ENCODE assay signal across 10 mouse cellular contexts in genomic region chr8:11262031-11262735, GRCm38 (mm10). TPM values are rescaled to one million over a fixed set of nuclear protein-coding genes. Genes with fewer than 3 reads are reported as not detected.
DNase-seq lines count a peak whose midpoint lies in the region; ATAC-seq and TF ChIP-seq lines count a peak whose summit lies in the region.
"Had no signal": no experiment of that assay in that cellular context is flagged by ENCODE, and none has a peak within 500 bp of the region (broad histone marks: within the 10 kb centered on the region; RNA-seq: fewer than 3 reads in every experiment).

No protein-coding gene starts in this region.

- peaks cover 37% of the 10 kb centered on the region for H3K4me1 ChIP-seq in intestine, embryonic 14.5 days (replicated peaks; ENCODE audit: control insufficient read depth, insufficient read depth, low read length)
- 0 out of 2 replicates have a peak, but pooled peaks cover 4% of the 10 kb centered on the region for H3K4me1 ChIP-seq in intestine, postnatal 0 days (replicated peaks; ENCODE audit: control insufficient read depth, insufficient read depth, low read length)
- H3K4me1 ChIP-seq in small intestine, adult 2 months (ENCODE audit: control insufficient read depth, insufficient read depth, insufficient read length, low read length), result no peaks in the 10 kb centered on the region

- H3K27ac ChIP-seq in intestine, embryonic 14.5 days (ENCODE audit: low read depth), result peak overlapping the region; percentile 41; the same call in 1 of the 2 replicates
- H3K27ac ChIP-seq in intestine, postnatal 0 days (ENCODE audit: low read depth, low read length), result no peak overlapping the region
- peak overlapping the region; percentile 25; the same call in 1 of the 2 replicates for H3K27ac ChIP-seq in small intestine, adult 2 months (ENCODE audit: insufficient read depth, low read depth, low read length)
- H3K27ac ChIP-seq: embryonic facial prominence, embryonic 12.5 days; limb, embryonic 10.5 days had no signal

- no peak for TF ChIP-seq POLR2A in small intestine, adult 2 months (IDR thresholded peaks at IDR 0.05; ENCODE audit: low read depth, low read length)

- no peak overlapping the region for H3K4me3 ChIP-seq in intestine, embryonic 14.5 days (ENCODE audit: low read depth, low read length)
- H3K4me3 ChIP-seq in intestine, postnatal 0 days (ENCODE audit: low read depth, low read length), result no peak overlapping the region
- no peak overlapping the region for H3K4me3 ChIP-seq in small intestine, adult 2 months (ENCODE audit: low read depth, low read length)
- H3K4me3 ChIP-seq: embryonic facial prominence, embryonic 12.5 days; limb, embryonic 10.5 days had no signal

- no peaks in the 10 kb centered on the region for H3K9me3 ChIP-seq in intestine, embryonic 14.5 days (ENCODE audit: control insufficient read depth, low read length)
- H3K9me3 ChIP-seq in intestine, postnatal 0 days (ENCODE audit: control insufficient read depth), result no peaks in the 10 kb centered on the region
- H3K9me3 ChIP-seq: embryonic facial prominence, embryonic 12.5 days; limb, embryonic 10.5 days had no signal

- H3K27me3 ChIP-seq in intestine, embryonic 14.5 days (replicated peaks; ENCODE audit: control insufficient read depth, insufficient read depth, low read length), result no peaks in the 10 kb centered on the region
- no peaks in the 10 kb centered on the region for H3K27me3 ChIP-seq in intestine, postnatal 0 days (replicated peaks; ENCODE audit: control insufficient read depth, insufficient read depth, low read length)
- no peaks in the 10 kb centered on the region for H3K27me3 ChIP-seq in small intestine, adult 2 months (ENCODE audit: control insufficient read depth, insufficient read depth, low read length)
- H3K27me3 ChIP-seq: embryonic facial prominence, embryonic 12.5 days had no signal

- DNase-seq in intestine, embryonic 14.5 days (ENCODE audit: low spot score), result no peak
- peak; percentile 82 to 87 for DNase-seq in heart, adult 9 months (ENCODE audit: low spot score in 2 of 2)
- peak; percentile 63 to 83 for DNase-seq in kidney, postnatal 25 days
- no peak for DNase-seq in urinary bladder, adult 2 months (ENCODE audit: low spot score)
- no peak for DNase-seq in layer of hippocampus, adult 18-20 months (ENCODE audit: low spot score in 2 of 2)
- DNase-seq in left cerebral cortex, adult 8-10 months (ENCODE audit: low spot score in 2 of 2), result no peak

- H3K36me3 ChIP-seq in intestine, embryonic 14.5 days (ENCODE audit: control insufficient read depth, insufficient read depth, low read length), result 0 out of 2 replicates have a peak, but pooled peaks cover 3% of the 10 kb centered on the region
- peaks cover 5% of the 10 kb centered on the region for H3K36me3 ChIP-seq in intestine, postnatal 0 days (ENCODE audit: control insufficient read depth, insufficient read depth)
- no peaks in the 10 kb centered on the region for H3K36me3 ChIP-seq in small intestine, adult 2 months (ENCODE audit: control insufficient read depth, insufficient read depth, low read length)
- H3K36me3 ChIP-seq: embryonic facial prominence, embryonic 12.5 days had no signal

- ATAC-seq in intestine, embryonic 14.5 days (replicated peaks; ENCODE audit: low FRiP score, low TSS enrichment, low read depth), result no peak; the same call in 1 of the 2 replicates
- ATAC-seq in intestine, postnatal 0 days, result no peak

- no peak overlapping the region for H3K9ac ChIP-seq in intestine, embryonic 14.5 days (ENCODE audit: low read length)
- H3K9ac ChIP-seq in intestine, postnatal 0 days (ENCODE audit: low read depth, low read length), result no peak overlapping the region
- H3K9ac ChIP-seq: embryonic facial prominence, embryonic 12.5 days had no signal

- H3K4me2 ChIP-seq in intestine, embryonic 14.5 days (ENCODE audit: low read length), result no peak overlapping the region
- H3K4me2 ChIP-seq in intestine, postnatal 0 days (replicated peaks; ENCODE audit: low read depth), result no peak overlapping the region
- H3K4me2 ChIP-seq: embryonic facial prominence, embryonic 12.5 days had no signal

- WGBS in intestine, embryonic 14.5 days, result 59% methylated on average over 15 of the region's 15 CpGs
- 66% methylated on average over 15 of the region's 15 CpGs for WGBS in intestine, postnatal 0 days
- 69% methylated on average over 15 of the region's 15 CpGs for WGBS in small intestine, adult 2 months

- TF ChIP-seq CTCF in intestine, postnatal 0 days (IDR thresholded peaks at IDR 0.05; ENCODE audit: low read depth), result no peak
- no peak for TF ChIP-seq CTCF in small intestine, adult 2 months (IDR thresholded peaks at IDR 0.05; ENCODE audit: extremely low read depth, insufficient read length, insufficient replicate concordance, low read depth, low read length)

RNA-seq across cellular contexts. Expression of gene Col4a2, which starts 50.4 kb away (rescaled TPM):
- polyA plus RNA-seq in intestine, embryonic 14.5 days (2014; fragmentation: Nextera tagmentation; extraction: Ambion mirVana), result 52.9 and 58.4 TPM in 2 replicates
- 44.5 and 44.8 TPM in 2 replicates for polyA plus RNA-seq in intestine, postnatal 0 days (2015; fragmentation: Nextera tagmentation; extraction: Ambion mirVana)
- 23.8 and 35.6 TPM in 2 replicates for polyA plus RNA-seq in small intestine, adult 2 months (2012; rRNA removed)
- 109 and 190 TPM in 2 replicates for polyA plus RNA-seq in urinary bladder, adult 2 months (2012; rRNA removed)
- 10 to 100 TPM; 39.6 to 42.9 TPM for total RNA-seq in layer of hippocampus, adult 18-20 months (2021)
- total RNA-seq in left cerebral cortex, adult 8-10 months (2022), result 10 to 100 TPM; 28.3 to 41.2 (median 29.8) TPM

RNA-seq across cellular contexts. Expression of gene Col4a1, which starts 50.4 kb away (rescaled TPM):
- polyA plus RNA-seq in intestine, embryonic 14.5 days (2014; fragmentation: Nextera tagmentation; extraction: Ambion mirVana), result 228 TPM in 2 replicates
- 84.5 and 85.5 TPM in 2 replicates for polyA plus RNA-seq in intestine, postnatal 0 days (2015; fragmentation: Nextera tagmentation; extraction: Ambion mirVana)
- polyA plus RNA-seq in small intestine, adult 2 months (2012; rRNA removed), result 77.8 and 136 TPM in 2 replicates
- 261 and 385 TPM in 2 replicates for polyA plus RNA-seq in urinary bladder, adult 2 months (2012; rRNA removed)
- total RNA-seq in layer of hippocampus, adult 18-20 months (2021), result 10 to 100 TPM; 33.4 to 43.0 TPM
- total RNA-seq in left cerebral cortex, adult 8-10 months (2022), result 10 to 100 TPM; 24.5 to 35.0 (median 30.3) TPM

Comparison
In these comparisons a context has a peak if more than half of its experiments do, and no peak if none do; other contexts are left out.
1. DNase-seq: peak in heart, adult 9 months (2 of 2) and kidney, postnatal 25 days (2 of 2); none in intestine, embryonic 14.5 days (single experiment), urinary bladder, adult 2 months (single experiment), layer of hippocampus, adult 18-20 months (0 of 2) and left cerebral cortex, adult 8-10 months (0 of 2).